Mouse (Mus musculus): Measurements from ENCODE around the gene Psmg1. TPM values are rescaled to one million over a fixed set of nuclear protein-coding genes. Genes with fewer than 3 reads are reported as not detected.
A peak's percentile ranks its signal among the peaks of the same experiment; 100 is the strongest.

Psmg1 gene
- total RNA-seq (2014; rRNA removed) (39.2 and 42.5 TPM in 2 replicates), polyA plus RNA-seq (2012; rRNA removed) (21.4 and 23.8 TPM in 2 replicates)

GRCm38 (mm10) chr16:95990462-95991121, at the start of gene Psmg1:
Gene Psmg1 (minus strand): TSS chr16:95990960.
- WGBS, result under 1% methylated on average over 60 of the region's 62 CpGs
- peak within 1 kb of the TSS; percentile 91 for H3K27ac ChIP-seq (replicated peaks; ENCODE audit: insufficient read depth, low read depth, low read length)
- peaks cover 3% of the 10 kb centered on the region for H3K4me1 ChIP-seq (ENCODE audit: control insufficient read depth, insufficient read depth, low read length)
- TF ChIP-seq POLR2A (IDR thresholded peaks at IDR 0.05; ENCODE audit: extremely low read depth, insufficient read depth, low read length), result peak; percentile 85
- TF ChIP-seq CTCF (IDR thresholded peaks at IDR 0.05; ENCODE audit: low read depth, low read length), result no peak; the same call in 1 of the 2 replicates
- H3K79me2 ChIP-seq (ENCODE audit: control insufficient read depth, insufficient read depth, low read length), result no peaks in the 10 kb centered on the region
- peak within 1 kb of the TSS; percentile 97 for H3K9ac ChIP-seq (ENCODE audit: low read depth, low read length)
- H3K4me3 ChIP-seq (ENCODE audit: insufficient read depth, low read depth, low read length), result peak within 1 kb of the TSS; percentile 99
- peaks cover 20% of the 10 kb centered on the region; the same call in 1 of the 2 replicates for H3K36me3 ChIP-seq (ENCODE audit: control insufficient read depth, insufficient read depth, low read length)
- no peaks in the 10 kb centered on the region for H3K27me3 ChIP-seq (ENCODE audit: control insufficient read depth, insufficient read depth, low read length)
- peak; percentile 66 for DNase-seq (ENCODE audit: extremely low read depth, low read depth, low spot score)

GRCm38 (mm10) chr16:96039538-96039937, 48.8 kb upstream of the Psmg1 start:
- Histone ChIP-seq H3K79me2 (ENCODE audit: control insufficient read depth, insufficient read depth, low read length) (no peaks in the 10 kb centered on the region; the same call in 1 of the 2 replicates), H3K9ac (ENCODE audit: low read depth, low read length) (no peak overlapping the region), H3K27ac (replicated peaks; ENCODE audit: insufficient read depth, low read depth, low read length) (no peak overlapping the region), H3K4me1 (ENCODE audit: control insufficient read depth, insufficient read depth, low read length) (no peaks in the 10 kb centered on the region), H3K36me3 (ENCODE audit: control insufficient read depth, insufficient read depth, low read length) (peaks cover 75% of the 10 kb centered on the region), H3K27me3 (ENCODE audit: control insufficient read depth, insufficient read depth, low read length) (no peaks in the 10 kb centered on the region), H3K4me3 (ENCODE audit: insufficient read depth, low read depth, low read length) (no peak overlapping the region)
- TF ChIP-seq POLR2A (IDR thresholded peaks at IDR 0.05; ENCODE audit: extremely low read depth, insufficient read depth, low read length) (no peak), CTCF (IDR thresholded peaks at IDR 0.05; ENCODE audit: low read depth, low read length) (no peak)
- WGBS, result 90% methylated on average over 6 of the region's 6 CpGs
- DNase-seq (ENCODE audit: extremely low read depth, low read depth, low spot score), result no peak

GRCm38 (mm10) chr16:96034473-96034872, 43.7 kb upstream of the Psmg1 start:
- DNase-seq (ENCODE audit: extremely low read depth, low read depth, low spot score), result no peak
- Histone ChIP-seq H3K4me3 (ENCODE audit: insufficient read depth, low read depth, low read length) (no peak overlapping the region), H3K79me2 (ENCODE audit: control insufficient read depth, insufficient read depth, low read length) (no peaks in the 10 kb centered on the region), H3K9ac (ENCODE audit: low read depth, low read length) (no peak overlapping the region), H3K36me3 (ENCODE audit: control insufficient read depth, insufficient read depth, low read length) (peaks cover 82% of the 10 kb centered on the region), H3K27ac (replicated peaks; ENCODE audit: insufficient read depth, low read depth, low read length) (no peak overlapping the region), H3K4me1 (ENCODE audit: control insufficient read depth, insufficient read depth, low read length) (peaks cover 2% of the 10 kb centered on the region; the same call in 1 of the 2 replicates), H3K27me3 (ENCODE audit: control insufficient read depth, insufficient read depth, low read length) (no peaks in the 10 kb centered on the region)
- TF ChIP-seq CTCF (IDR thresholded peaks at IDR 0.05; ENCODE audit: low read depth, low read length) (no peak), POLR2A (IDR thresholded peaks at IDR 0.05; ENCODE audit: extremely low read depth, insufficient read depth, low read length) (no peak)
- 90% methylated on average over 6 of the region's 6 CpGs for WGBS

- Histone ChIP-seq H3K4me1 (ENCODE audit: control insufficient read depth, insufficient read depth, low read length) (peaks cover 2% of the 10 kb centered on the region; the same call in 1 of the 2 replicates), H3K79me2 (ENCODE audit: control insufficient read depth, insufficient read depth, low read length) (no peaks in the 10 kb centered on the region), H3K4me3 (ENCODE audit: insufficient read depth, low read depth, low read length) (no peak overlapping the region), H3K36me3 (ENCODE audit: control insufficient read depth, insufficient read depth, low read length) (peaks cover 85% of the 10 kb centered on the region), H3K27ac (replicated peaks; ENCODE audit: insufficient read depth, low read depth, low read length) (no peak overlapping the region), H3K27me3 (ENCODE audit: control insufficient read depth, insufficient read depth, low read length) (no peaks in the 10 kb centered on the region), H3K9ac (ENCODE audit: low read depth, low read length) (no peak overlapping the region)
- no peak for DNase-seq (ENCODE audit: extremely low read depth, low read depth, low spot score)
- no peak for TF ChIP-seq CTCF (IDR thresholded peaks at IDR 0.05; ENCODE audit: low read depth, low read length)
- TF ChIP-seq POLR2A (IDR thresholded peaks at IDR 0.05; ENCODE audit: extremely low read depth, insufficient read depth, low read length), result no peak
- 85% methylated on average over 13 of the region's 13 CpGs for WGBS
These were observed 41.7 kb upstream of the Psmg1 start for GRCm38 (mm10) chr16:96032368-96033043.

- peak; percentile 81 for DNase-seq (ENCODE audit: extremely low read depth, low read depth, low spot score)
- Histone ChIP-seq H3K9ac (ENCODE audit: low read depth, low read length) (no peak overlapping the region), H3K36me3 (ENCODE audit: control insufficient read depth, insufficient read depth, low read length) (peaks cover 83% of the 10 kb centered on the region), H3K27me3 (ENCODE audit: control insufficient read depth, insufficient read depth, low read length) (no peaks in the 10 kb centered on the region), H3K79me2 (ENCODE audit: control insufficient read depth, insufficient read depth, low read length) (no peaks in the 10 kb centered on the region), H3K4me3 (ENCODE audit: insufficient read depth, low read depth, low read length) (no peak overlapping the region), H3K27ac (replicated peaks; ENCODE audit: insufficient read depth, low read depth, low read length) (no peak overlapping the region), H3K4me1 (ENCODE audit: control insufficient read depth, insufficient read depth, low read length) (peaks cover 2% of the 10 kb centered on the region; the same call in 1 of the 2 replicates)
- peak; percentile 62 for TF ChIP-seq CTCF (IDR thresholded peaks at IDR 0.05; ENCODE audit: low read depth, low read length)
- no peak for TF ChIP-seq POLR2A (IDR thresholded peaks at IDR 0.05; ENCODE audit: extremely low read depth, insufficient read depth, low read length)
- 36% methylated on average over 2 of the region's 2 CpGs for WGBS
These were observed 39.8 kb upstream of the Psmg1 start for GRCm38 (mm10) chr16:96030476-96031102.

Measured in liver, adult 2 months (tissue).